Mouse (Mus musculus) small intestine, adult 2 months (tissue): Measurements from ENCODE around the gene Car4. TPM values are rescaled to one million over a fixed set of nuclear protein-coding genes. Genes with fewer than 3 reads are reported as not detected.

Experiments used
- H3K27ac ChIP-seq: fragments of 200-500 bp; 2 replicates; pipeline ENCODE4 v1.5.1; 2012; ENCODE audit warnings: low read depth, low read length, control low read depth, inconsistent platforms; ENCODE audit not compliant: insufficient read depth
- H3K27me3 ChIP-seq: fragments of 200-500 bp; 2 replicates; pipeline ENCODE4 v1.6.1; 2012; ENCODE audit warnings: mild to moderate bottlenecking, moderate library complexity, low read length, inconsistent platforms; ENCODE audit not compliant: control insufficient read depth, insufficient read depth
- H3K36me3 ChIP-seq: fragments of 200-500 bp; 2 replicates; pipeline ENCODE4 v1.6.1; 2012; ENCODE audit warnings: mild to moderate bottlenecking, low read length, control low read depth, inconsistent platforms; ENCODE audit not compliant: control insufficient read depth, insufficient read depth
- H3K4me1 ChIP-seq: fragments of 200-500 bp; 2 replicates; pipeline ENCODE4 v1.6.1; 2012; ENCODE audit warnings: low read length, inconsistent platforms, mixed read lengths; ENCODE audit not compliant: control insufficient read depth, insufficient read depth, insufficient read length
- H3K4me3 ChIP-seq: fragments of 200-500 bp; 2 replicates; pipeline ENCODE4 v1.5.1; 2012; ENCODE audit warnings: low read depth, mild to moderate bottlenecking, control low read depth, inconsistent platforms, low read length, moderate library complexity
- CTCF ChIP-seq: fragments of 200-500 bp; IDR thresholded peaks from 2 replicates; pipeline ENCODE4 v1.5.1; 2012; ENCODE audit warnings: low read depth, mild to moderate bottlenecking, control low read depth, inconsistent platforms, low read length, moderate library complexity, mixed read lengths; ENCODE audit not compliant: insufficient replicate concordance, insufficient read length; ENCODE audit errors: extremely low read depth
- POLR2A ChIP-seq: fragments of 200-500 bp; IDR thresholded peaks from 2 replicates; pipeline ENCODE4 v1.6.1; 2012; ENCODE audit warnings: low read depth, mild to moderate bottlenecking, control low read depth, inconsistent platforms, low read length, moderate library complexity
- WGBS: fragments of 180-500 bp; shearing (Covaris S2); methylation state at CpG from one replicate; pipeline ENCODE4 v1.1.7; 2018; 5-methylcytosine and 5-hydroxymethylcytosine counted together
- polyA plus RNA-seq: library from polyadenylated mRNA; depleted of rRNA; stranded (reverse); fragments of >200 nt; gene quantifications from 2 replicates; pipeline ENCODE4 v1.2.3, GENCODE M21; 2012

The Car4 gene
- polyA plus RNA-seq, 1 experiment: 46.7 TPM

DNA sequence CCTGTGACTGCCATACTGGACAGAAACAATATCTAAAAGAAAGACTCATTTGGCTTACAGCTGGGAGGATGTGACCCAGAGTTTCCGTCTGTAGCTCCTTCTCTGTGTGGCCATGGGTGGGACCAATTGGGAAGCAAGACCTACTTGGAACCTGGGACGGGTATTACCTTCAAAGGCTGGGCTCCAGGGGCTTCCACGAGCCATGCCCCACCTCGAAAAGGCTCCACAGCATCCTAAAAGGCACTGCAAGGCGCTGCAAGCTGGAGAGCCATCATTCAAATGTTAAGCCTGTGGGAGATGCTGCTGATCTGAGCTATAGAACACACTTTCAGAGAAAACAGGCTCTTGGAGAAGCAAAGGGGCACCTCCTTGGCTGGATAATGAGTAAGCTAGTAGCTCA is 16.1 kb downstream of the Car4 start:
- no peak overlapping the region for H3K27ac ChIP-seq
- no peaks in the 10 kb centered on the region for H3K27me3 ChIP-seq
- no peaks in the 10 kb centered on the region for H3K36me3 ChIP-seq
- TF ChIP-seq CTCF (no peak), POLR2A (no peak)
- 77% methylated on average over 5 of the region's 5 CpGs for WGBS
- no peak overlapping the region for H3K4me3 ChIP-seq
- peaks cover 39% of the 10 kb centered on the region for H3K4me1 ChIP-seq

- H3K4me3 ChIP-seq: no peak overlapping the region
These were observed 17.0 kb downstream of the Car4 start for GRCm38 (mm10) chr11:84974582-84974981.

DNA sequence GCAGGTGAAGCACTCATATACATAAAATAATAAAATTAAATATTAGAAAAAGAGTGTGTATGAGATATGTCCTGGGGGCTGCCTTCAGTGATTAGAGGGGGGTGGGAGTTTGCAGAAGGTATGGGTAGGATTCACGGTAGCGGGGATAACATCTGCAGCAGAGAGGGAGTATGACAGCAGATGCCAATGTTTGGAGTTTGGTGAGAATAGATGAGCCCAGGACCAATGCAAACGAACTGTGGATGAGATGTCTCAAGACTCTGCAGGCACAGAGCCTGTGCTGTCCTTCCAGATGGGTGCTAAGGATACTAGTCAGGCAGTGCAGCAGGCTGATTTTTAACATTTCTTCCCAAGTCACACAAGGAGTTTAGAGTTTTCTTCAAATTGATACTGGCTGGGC is 19.1 kb downstream of the Car4 start:
- H3K36me3 ChIP-seq: no peaks in the 10 kb centered on the region
- H3K4me3 ChIP-seq: no peak overlapping the region
- H3K27ac ChIP-seq: no peak overlapping the region
- H3K27me3 ChIP-seq: no peaks in the 10 kb centered on the region
- peaks cover 42% of the 10 kb centered on the region for H3K4me1 ChIP-seq
- 89% methylated on average over 3 of the region's 3 CpGs for WGBS
- TF ChIP-seq POLR2A (no peak), CTCF (no peak)

More at GRCm38 (mm10) chr11:84974582-84974981, 17.0 kb downstream of the Car4 start:
- TF ChIP-seq POLR2A: no peak
- no peak for TF ChIP-seq CTCF
- Histone ChIP-seq H3K36me3 (no peaks in the 10 kb centered on the region), H3K27me3 (no peaks in the 10 kb centered on the region), H3K4me1 (peaks cover 36% of the 10 kb centered on the region), H3K27ac (peak overlapping the region; percentile 46; the same call in 1 of the 2 replicates)
- WGBS: 17% methylated on average over 7 of the region's 7 CpGs

GRCm38 (mm10) chr11:84977385-84977952 is 19.9 kb downstream of the Car4 start:
- TF ChIP-seq CTCF (no peak), POLR2A (no peak)
- H3K4me3 ChIP-seq: no peak overlapping the region
- 64% methylated on average over 3 of the region's 3 CpGs for WGBS
- no peaks in the 10 kb centered on the region for H3K27me3 ChIP-seq
- no peaks in the 10 kb centered on the region for H3K36me3 ChIP-seq
- H3K4me1 ChIP-seq: peaks cover 38% of the 10 kb centered on the region
- H3K27ac ChIP-seq: no peak overlapping the region

GRCm38 (mm10) chr11:84978113-84978512 is 20.5 kb downstream of the Car4 start:
- 66% methylated on average over 2 of the region's 2 CpGs for WGBS
- H3K4me1 ChIP-seq: peaks cover 33% of the 10 kb centered on the region; the same call in 1 of the 2 replicates
- TF ChIP-seq POLR2A: no peak
- TF ChIP-seq CTCF: peak; percentile 68; the same call in 1 of the 2 replicates
- no peaks in the 10 kb centered on the region for H3K36me3 ChIP-seq
- no peak overlapping the region for H3K4me3 ChIP-seq
- H3K27me3 ChIP-seq: no peaks in the 10 kb centered on the region
- no peak overlapping the region for H3K27ac ChIP-seq

DNA sequence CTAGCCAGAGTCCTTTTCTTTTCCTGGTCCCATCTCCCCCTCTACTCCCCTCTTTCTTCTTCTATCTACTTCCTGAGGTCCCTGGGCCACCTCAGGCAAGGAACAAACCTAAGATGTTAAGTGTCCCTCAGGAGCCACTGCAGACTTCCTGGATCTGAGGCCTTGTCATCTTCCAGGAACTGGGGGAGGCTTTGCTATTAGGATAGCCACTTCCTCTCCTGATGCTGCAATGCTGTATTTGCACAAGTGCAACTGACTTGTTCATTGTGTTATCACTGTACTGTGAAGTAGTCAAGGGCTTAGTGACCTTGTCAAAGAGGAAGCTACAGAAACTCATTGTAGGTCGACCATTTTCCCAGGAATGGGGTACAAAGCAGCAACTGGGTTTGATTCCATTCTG is 21.8 kb downstream of the Car4 start:
- Histone ChIP-seq H3K4me3 (no peak overlapping the region), H3K27ac (peak overlapping the region; percentile 77), H3K4me1 (peaks cover 22% of the 10 kb centered on the region; the same call in 1 of the 2 replicates), H3K27me3 (no peaks in the 10 kb centered on the region), H3K36me3 (no peaks in the 10 kb centered on the region; the same call in none of the 2 replicates)
- WGBS: 18% methylated on average over 1 of the region's 1 CpGs
- no peak for TF ChIP-seq CTCF

DNA sequence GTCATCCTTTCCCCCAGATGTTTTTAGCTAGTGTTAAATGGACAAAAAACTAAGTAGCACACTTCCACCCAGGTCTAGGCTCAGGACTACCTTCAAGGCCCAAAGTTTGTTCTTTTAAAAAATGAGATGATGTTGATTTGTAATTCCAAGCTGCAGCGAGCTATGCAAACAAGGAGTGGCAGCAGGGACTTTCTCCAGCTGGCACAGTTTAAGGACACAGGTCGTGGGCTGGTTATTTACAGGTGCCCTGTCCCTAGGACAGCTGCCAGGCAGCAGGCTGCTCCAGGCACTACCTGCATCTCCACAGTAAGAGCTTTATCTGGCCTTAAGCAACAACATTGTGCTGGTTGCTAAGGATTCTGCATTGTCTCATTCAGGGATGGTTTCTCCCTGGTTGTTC is 23.1 kb downstream of the Car4 start:
- 35% methylated on average over 2 of the region's 2 CpGs for WGBS
- Histone ChIP-seq H3K36me3 (peaks cover 5% of the 10 kb centered on the region), H3K4me3 (no peak overlapping the region), H3K4me1 (peaks cover 16% of the 10 kb centered on the region; the same call in 1 of the 2 replicates), H3K27ac (peak overlapping the region; percentile 10), H3K27me3 (no peaks in the 10 kb centered on the region)
- TF ChIP-seq POLR2A: no peak
- no peak for TF ChIP-seq CTCF
